Mouse (Mus musculus) cerebellum, postnatal 36 days (tissue): ENCODE data around the gene Rps21.

Experiments used
- DNase-seq, 2 experiments: peaks; one replicate each; pipeline ENCODE4 v3.0.0; 2021 to 2022; ENCODE audit warnings: mixed read lengths in 2 of 2

Rps21 gene

GRCm38 (mm10) chr2:180260610-180261480 lies 3.7 kb downstream of the Rps21 start:
- no peak for DNase-seq

- no peak for DNase-seq
These were observed 4.7 kb downstream of the Rps21 start for GRCm38 (mm10) chr2:180261901-180262300.

- no peak for DNase-seq
These were observed 5.3 kb downstream of the Rps21 start for GRCm38 (mm10) chr2:180262441-180262840.

GRCm38 (mm10) chr2:180262891-180263290 lies 5.7 kb downstream of the Rps21 start:
- DNase-seq = no peak

- no peak for DNase-seq
These were observed 10.8 kb downstream of the Rps21 start for GRCm38 (mm10) chr2:180267955-180268354.

GRCm38 (mm10) chr2:180269329-180269728 lies 12.2 kb downstream of the Rps21 start:
- DNase-seq = no peak

- DNase-seq = no peak
These were observed 13.5 kb downstream of the Rps21 start for GRCm38 (mm10) chr2:180270537-180271255.

GRCm38 (mm10) chr2:180271804-180272395 lies 14.7 kb downstream of the Rps21 start:
- DNase-seq = no peak

GRCm38 (mm10) chr2:180272884-180273321 lies 15.7 kb downstream of the Rps21 start:
- no peak for DNase-seq

- DNase-seq = peak; percentile 87 to 92
These were observed 16.4 kb downstream of the Rps21 start, which contains the start of gene Cables2 for GRCm38 (mm10) chr2:180273394-180274244. Gene Cables2 (minus strand): TSS chr2:180273496.

GRCm38 (mm10) chr2:180274523-180274922 lies 17.3 kb downstream of the Rps21 start:
- no peak for DNase-seq

- DNase-seq = peak; percentile 77 to 78
These were observed 18.7 kb downstream of the Rps21 start for GRCm38 (mm10) chr2:180275836-180276235.

- DNase-seq = no peak
These were observed 19.2 kb downstream of the Rps21 start for GRCm38 (mm10) chr2:180276385-180276784.

GRCm38 (mm10) chr2:180276851-180277259 lies 19.7 kb downstream of the Rps21 start:
- no peak for DNase-seq

GRCm38 (mm10) chr2:180277773-180278320 lies 20.7 kb downstream of the Rps21 start:
- no peak for DNase-seq

- no peak for DNase-seq
These were observed 22.1 kb downstream of the Rps21 start for GRCm38 (mm10) chr2:180279321-180279720.

- no peak for DNase-seq
These were observed 31.8 kb downstream of the Rps21 start for GRCm38 (mm10) chr2:180288966-180289365.

- DNase-seq = no peak
These were observed 32.4 kb downstream of the Rps21 start, which contains the start of gene Rbbp8nl for GRCm38 (mm10) chr2:180289440-180290108. Gene Rbbp8nl (minus strand): TSS chr2:180289879.

- no peak for DNase-seq
These were observed 33.3 kb downstream of the Rps21 start for GRCm38 (mm10) chr2:180290503-180290902.

- DNase-seq = no peak
These were observed 34.4 kb downstream of the Rps21 start for GRCm38 (mm10) chr2:180291566-180291965.

- DNase-seq = no peak
These were observed 34.8 kb downstream of the Rps21 start for GRCm38 (mm10) chr2:180292026-180292425.
